Mouse (Mus musculus) heart, adult 2 months (tissue): ENCODE measurements around the gene Sltm.

Experiments used
- CTCF ChIP-seq: fragments of 200-600 bp; IDR thresholded peaks from 2 replicates; pipeline ENCODE4 v1.8.1; 2022; ENCODE audit warnings: antibody characterized with exemption, mild to moderate bottlenecking, moderate library complexity
- EP300 ChIP-seq: fragments of 200-500 bp; IDR thresholded peaks from 2 replicates; pipeline ENCODE4 v1.6.1; 2011; ENCODE audit warnings: low read depth, low read length, control low read depth; ENCODE audit not compliant: insufficient read depth
- POLR2A ChIP-seq: fragments of 200-500 bp; IDR thresholded peaks from 2 replicates; pipeline ENCODE4 v1.6.1; 2011; ENCODE audit warnings: mild to moderate bottlenecking, low read depth, low read length, control low read depth; ENCODE audit not compliant: insufficient read depth

DNA sequence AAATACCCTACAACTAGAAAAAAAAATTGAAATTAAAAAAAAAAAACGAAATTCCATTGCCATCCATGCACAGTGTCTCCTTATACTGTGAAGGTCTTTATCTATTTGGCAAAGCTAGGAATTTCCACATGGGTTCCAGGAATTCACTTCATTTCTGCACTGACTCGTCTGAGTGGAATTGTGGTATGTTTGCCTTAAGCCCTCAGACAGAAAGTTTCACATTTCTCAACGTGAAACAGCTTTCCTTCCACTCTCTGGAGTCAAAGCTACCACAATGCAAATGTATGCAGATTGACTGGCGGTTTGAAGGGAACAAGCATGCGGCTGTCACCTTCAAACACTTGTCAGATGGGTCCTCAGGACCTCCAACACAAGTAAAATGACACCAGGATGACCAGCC, 89.1 kb downstream of the Sltm start:
- TF ChIP-seq CTCF (no peak), POLR2A (no peak), EP300 (no peak)
